Mouse (Mus musculus): ENCODE results near the gene Spats2.
"Not testable (repeated sequence)": the region's sequence is repeated elsewhere in the genome, so short reads cannot be mapped to it uniquely, and the experiment has no call there.

The Spats2 gene

DNA sequence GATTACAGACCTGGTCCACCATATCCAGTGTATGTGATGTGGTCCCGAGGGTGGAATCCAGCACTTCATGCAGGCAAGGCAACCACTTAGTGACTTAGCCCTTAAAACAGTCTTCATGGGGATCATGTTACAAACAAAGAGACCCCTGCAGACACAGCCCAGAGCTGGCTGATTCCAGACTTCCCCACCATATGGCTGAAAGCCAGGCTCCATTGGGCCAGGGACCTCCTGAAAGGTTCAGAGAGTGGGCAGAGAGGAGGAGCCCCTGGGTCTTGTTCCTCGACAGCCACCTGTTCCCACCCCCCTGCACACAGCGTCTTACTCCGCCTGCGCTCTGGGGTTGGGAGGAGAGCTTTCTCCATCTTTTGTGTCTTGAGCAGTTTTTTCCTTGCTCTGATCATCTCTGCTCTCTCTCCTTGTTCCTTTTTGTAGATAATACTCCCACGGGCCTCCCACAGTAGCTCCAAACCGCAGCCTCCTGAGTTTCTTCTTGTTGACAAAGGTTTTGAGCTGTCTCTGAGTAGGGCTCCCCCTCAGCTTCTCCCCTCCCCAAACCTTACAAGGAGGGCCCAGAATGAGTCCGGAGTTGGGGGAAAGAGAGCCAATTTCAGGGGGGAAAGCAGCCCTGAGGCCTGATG is 95.7 kb downstream of the Spats2 start:
- no peak for ATAC-seq (ENCODE audit: insufficient number of reproducible peaks, low FRiP score, low TSS enrichment)

DNA sequence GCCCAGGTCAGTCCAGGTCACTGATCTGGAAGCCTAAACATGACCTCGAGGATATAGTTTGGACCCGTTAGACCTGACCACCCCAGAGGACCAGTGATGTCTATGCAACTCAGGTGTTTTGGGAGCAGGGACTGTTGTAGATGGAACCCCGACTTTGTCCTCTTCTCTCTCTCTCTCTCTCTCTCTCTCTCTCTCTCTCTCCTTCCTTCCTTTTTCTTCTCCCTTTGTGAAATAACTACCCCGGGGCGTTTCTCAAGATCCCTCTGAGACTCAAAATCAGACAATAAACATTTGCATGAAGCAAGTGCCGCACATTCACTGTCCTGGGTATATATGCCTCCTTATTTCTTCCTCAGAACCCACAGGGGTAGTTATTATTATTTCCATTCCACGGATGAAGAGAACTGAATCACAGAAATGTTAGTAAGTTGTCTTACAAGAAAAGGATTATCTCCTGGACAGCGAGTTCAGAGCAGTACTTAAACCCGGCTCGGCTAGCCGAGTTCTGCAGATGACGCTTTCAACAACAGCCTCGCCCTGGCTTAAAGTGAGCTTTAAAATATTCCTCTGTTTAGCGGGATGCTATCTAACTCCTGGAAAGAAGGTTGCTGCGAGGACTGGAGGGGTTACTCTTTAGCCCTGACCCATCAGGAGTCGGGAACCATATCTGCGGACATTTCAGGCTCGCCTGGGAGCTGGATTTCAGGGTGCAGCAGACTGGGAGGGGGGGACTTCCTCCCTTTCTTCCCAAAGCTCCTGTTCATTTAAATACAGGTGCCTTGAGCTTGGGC is 97.3 kb downstream of the Spats2 start:
- ATAC-seq (ENCODE audit: insufficient number of reproducible peaks, low FRiP score, low TSS enrichment): no peak; the same call in 1 of the 2 replicates

- ATAC-seq (ENCODE audit: insufficient number of reproducible peaks, low FRiP score, low TSS enrichment): peak; percentile 18; the same call in 1 of the 2 replicates
Measured at GRCm38 (mm10) chr15:99223585-99224207, 98.0 kb downstream of the Spats2 start.

GRCm38 (mm10) chr15:99224208-99224911 is 98.6 kb downstream of the Spats2 start, which contains the start of gene Kcnh3:
TSS of gene Kcnh3 (plus strand) at chr15:99224861.
- ATAC-seq (ENCODE audit: insufficient number of reproducible peaks, low FRiP score, low TSS enrichment): peak; percentile 21; the same call in 1 of the 2 replicates

DNA sequence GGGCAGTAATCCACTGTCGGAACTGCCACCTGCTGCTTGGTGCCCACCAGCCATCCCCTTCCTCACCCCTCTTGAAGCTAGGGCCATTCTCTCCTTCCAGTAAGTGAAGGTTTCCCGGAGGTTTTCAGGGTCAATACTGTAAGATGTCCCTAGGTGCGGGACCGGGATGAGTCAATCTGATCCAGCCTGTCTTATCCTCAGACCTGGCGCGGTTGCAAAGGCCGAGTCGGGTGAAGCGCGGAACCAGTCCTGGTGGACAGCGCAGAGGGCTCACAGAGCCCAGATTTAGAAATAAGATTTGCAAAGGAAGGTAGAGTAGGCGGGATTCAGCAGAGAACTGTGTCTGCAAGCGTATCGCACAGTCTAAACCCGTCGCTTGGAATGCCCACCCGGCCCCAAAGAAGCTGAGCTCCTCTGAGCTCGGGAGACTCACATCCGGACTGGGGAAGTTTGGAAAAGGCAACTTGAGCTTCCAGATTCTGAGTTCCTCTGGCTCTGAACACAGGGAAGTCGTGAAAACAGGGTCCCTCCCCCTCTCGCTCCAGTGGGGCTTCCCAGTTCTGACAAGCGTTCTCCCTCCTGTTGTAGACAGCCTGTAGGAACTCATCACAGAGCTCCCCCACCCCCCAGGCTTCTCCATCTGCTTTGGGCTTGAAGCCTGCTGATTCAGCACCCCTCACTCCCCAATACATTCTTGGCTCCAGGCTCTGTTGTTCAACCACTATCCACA is 99.5 kb downstream of the Spats2 start:
- ATAC-seq (ENCODE audit: insufficient number of reproducible peaks, low FRiP score, low TSS enrichment): no peak

DNA sequence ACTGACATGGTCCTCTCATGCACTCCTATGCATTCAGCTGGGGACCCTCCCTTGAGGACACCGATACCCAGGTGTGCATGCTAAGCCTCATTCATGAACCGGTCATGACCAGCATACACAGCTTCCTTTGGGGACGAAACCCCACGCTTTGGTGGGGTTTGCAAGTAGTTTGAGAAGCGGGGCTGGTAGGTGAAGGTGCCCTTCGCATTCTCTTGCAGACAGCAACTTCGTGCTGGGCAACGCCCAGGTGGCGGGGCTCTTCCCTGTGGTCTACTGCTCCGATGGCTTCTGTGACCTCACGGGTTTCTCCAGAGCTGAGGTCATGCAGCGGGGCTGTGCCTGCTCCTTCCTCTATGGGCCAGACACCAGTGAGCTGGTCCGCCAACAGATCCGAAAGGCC is 100.4 kb downstream of the Spats2 start:
- ATAC-seq (ENCODE audit: insufficient number of reproducible peaks, low FRiP score, low TSS enrichment): no peak

DNA sequence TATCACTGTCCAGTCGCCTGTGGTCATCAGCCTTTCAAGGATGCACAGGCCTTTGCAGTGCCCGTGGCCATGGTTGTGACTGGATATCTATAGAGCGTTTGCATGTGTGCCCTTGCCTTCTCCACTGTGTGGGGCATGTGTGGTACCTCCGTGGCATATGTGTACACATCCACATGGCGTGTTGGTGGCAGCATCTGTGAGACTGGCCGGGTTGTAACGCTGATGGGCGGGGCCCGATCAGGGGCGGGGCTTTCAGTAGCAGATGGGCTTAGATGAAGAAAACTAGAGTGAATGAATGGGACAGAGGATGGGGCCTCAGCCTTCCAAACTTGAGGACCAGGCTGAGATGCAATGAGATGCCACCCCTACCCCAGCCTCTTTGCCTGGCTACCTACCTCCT is 106.3 kb downstream of the Spats2 start:
- ATAC-seq (ENCODE audit: insufficient number of reproducible peaks, low FRiP score, low TSS enrichment): no peak

- no peak for ATAC-seq (ENCODE audit: insufficient number of reproducible peaks, low FRiP score, low TSS enrichment)
Measured at GRCm38 (mm10) chr15:99233719-99234118, 108.0 kb downstream of the Spats2 start.

- ATAC-seq (ENCODE audit: insufficient number of reproducible peaks, low FRiP score, low TSS enrichment): no peak
Measured at GRCm38 (mm10) chr15:99234326-99235010, 108.8 kb downstream of the Spats2 start.

DNA sequence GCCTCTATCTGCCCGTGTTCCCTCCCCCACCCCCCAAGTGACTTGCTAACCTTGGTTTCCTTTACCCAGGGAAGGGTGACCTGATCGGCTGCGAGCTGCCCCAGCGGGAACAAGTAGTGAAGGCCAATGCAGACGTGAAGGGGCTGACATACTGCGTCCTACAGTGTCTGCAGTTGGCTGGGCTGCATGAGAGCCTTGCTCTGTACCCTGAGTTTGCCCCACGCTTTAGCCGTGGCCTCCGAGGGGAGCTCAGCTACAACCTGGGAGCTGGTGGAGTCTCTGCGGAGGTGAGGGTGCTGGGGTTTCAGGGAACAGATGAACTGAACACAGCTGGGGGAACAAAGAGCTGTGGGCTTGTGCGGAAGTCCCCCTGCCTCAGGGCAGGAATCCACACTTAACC is 112.3 kb downstream of the Spats2 start:
- ATAC-seq (ENCODE audit: insufficient number of reproducible peaks, low FRiP score, low TSS enrichment): no peak

DNA sequence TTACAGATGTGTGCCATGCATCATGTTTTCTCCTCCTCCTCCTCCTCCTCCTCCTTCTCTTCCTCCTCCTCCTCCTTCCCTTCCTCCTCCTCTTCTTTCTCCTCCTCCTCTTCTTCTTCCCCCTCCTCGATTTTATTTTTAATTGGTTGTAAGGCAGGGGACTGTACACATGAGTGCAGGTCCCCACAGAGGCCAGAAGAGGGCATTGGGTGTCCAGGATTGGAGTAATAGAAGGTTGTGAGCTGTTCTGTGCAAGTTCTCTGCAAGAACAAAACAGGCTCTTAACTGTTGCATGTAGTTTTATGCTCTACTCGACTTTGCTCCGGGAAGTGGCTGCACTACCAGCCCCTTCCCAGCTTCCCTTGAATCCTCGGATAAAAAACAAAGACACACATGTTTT is 114.4 kb downstream of the Spats2 start:
- ATAC-seq (ENCODE audit: insufficient number of reproducible peaks, low FRiP score, low TSS enrichment): no peak

GRCm38 (mm10) chr15:99241249-99241648 is 115.5 kb downstream of the Spats2 start:
- ATAC-seq (ENCODE audit: insufficient number of reproducible peaks, low FRiP score, low TSS enrichment): no peak

GRCm38 (mm10) chr15:99242045-99242444 is 116.3 kb downstream of the Spats2 start:
- no peak for ATAC-seq (ENCODE audit: insufficient number of reproducible peaks, low FRiP score, low TSS enrichment)

GRCm38 (mm10) chr15:99246736-99247135 is 121.0 kb downstream of the Spats2 start:
- not testable (repeated sequence) for ATAC-seq (ENCODE audit: insufficient number of reproducible peaks, low FRiP score, low TSS enrichment)

GRCm38 (mm10) chr15:99248972-99249371 is 123.3 kb downstream of the Spats2 start:
- no peak for ATAC-seq (ENCODE audit: insufficient number of reproducible peaks, low FRiP score, low TSS enrichment)

- no peak for ATAC-seq (ENCODE audit: insufficient number of reproducible peaks, low FRiP score, low TSS enrichment)
Measured at GRCm38 (mm10) chr15:99249938-99250337, 124.2 kb downstream of the Spats2 start.

GRCm38 (mm10) chr15:99251111-99251510 is 125.4 kb downstream of the Spats2 start:
- ATAC-seq (ENCODE audit: insufficient number of reproducible peaks, low FRiP score, low TSS enrichment): not testable (repeated sequence)

DNA sequence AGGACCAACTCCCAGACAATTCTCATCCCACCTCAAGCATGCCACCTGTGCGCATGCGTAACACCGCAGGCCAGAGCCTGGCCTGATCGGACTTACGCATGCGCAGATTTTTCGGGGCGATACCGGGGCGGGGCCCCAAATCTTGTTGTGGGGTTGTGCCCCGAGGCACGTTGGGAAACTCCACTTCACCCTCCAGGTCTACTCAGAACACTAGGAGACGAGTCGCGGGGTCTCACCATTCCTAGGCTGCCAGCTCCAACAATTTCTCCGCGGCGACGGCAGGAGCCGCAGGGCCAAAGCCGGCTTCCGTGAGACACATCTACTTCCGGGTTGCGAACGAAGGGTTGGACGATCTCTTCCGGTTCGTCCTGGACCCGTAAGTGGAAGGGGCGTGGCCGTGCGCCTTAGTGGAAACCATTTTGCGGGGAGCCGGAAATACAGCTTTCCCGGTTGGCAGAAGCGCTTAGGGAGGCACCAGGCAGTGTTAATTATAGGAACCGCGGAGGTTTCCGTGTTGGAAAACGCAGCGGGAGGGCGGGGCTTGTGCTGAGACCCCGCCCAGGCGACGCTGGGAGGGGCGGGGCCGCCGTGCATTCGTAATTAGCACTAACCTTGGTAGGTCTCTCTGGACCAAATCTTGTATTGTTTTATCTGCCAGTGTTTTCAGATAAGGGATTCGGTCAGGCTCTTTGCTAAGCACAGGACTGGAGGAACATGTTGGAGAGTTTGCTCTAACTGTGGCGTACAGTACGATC is 126.1 kb downstream of the Spats2 start, which contains the start of gene Mcrs1:
Gene Mcrs1 (minus strand): TSS at position 336 of the 755 bp plus-strand sequence.
- peak; percentile 86 for ATAC-seq (ENCODE audit: insufficient number of reproducible peaks, low FRiP score, low TSS enrichment)
